Mouse (Mus musculus): ENCODE measurements around the gene Slc45a2. TPM values are rescaled to one million over a fixed set of nuclear protein-coding genes. Genes with fewer than 3 reads are reported as not detected.

Slc45a2 gene
- polyA plus RNA-seq, 1 experiment: not detected

DNA sequence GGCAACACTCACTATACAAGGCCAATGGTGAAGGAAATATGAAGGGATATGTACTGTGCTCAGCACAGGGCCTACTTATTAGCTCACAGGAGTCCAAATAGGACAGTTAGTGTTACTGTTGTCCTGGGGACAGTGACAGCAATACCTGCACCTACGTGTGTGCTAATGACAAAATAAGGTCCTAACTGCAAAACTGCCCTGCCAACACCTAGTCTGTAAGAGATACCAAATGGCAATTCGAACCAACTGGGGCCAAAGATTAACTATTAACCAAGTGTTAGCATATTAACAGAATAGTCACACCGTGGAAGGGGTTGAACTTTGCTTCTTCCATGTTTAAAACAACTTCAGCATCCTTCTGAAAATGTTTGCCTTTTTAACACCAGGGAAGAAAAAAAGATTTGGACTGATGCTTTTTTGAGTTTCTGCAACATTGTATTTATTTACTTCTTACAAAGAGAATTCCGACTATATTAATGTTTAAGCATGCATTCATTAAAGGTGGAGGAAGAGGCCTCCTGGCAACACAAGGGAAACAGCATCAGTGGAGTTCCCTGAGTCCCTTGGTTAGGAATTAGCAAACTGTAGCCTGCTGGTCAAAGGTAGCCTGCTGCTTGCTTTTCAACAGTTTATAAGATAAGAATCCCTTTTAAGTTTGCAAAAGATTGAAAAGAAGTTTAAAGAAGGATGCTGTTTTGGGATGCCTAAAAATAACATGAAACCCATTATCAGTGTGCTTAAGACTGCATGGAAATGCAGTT, 26.5 kb downstream of the Slc45a2 start:
- TF ChIP-seq POLR2A (IDR thresholded peaks at IDR 0.05; ENCODE audit: control insufficient read depth, extremely low read depth, insufficient read depth, low read length, poor library complexity) (no peak), CTCF (IDR thresholded peaks at IDR 0.05; ENCODE audit: borderline replicate concordance, control insufficient read depth, extremely low read depth, insufficient read depth, low read length, poor library complexity) (no peak)
- H3K4me1 ChIP-seq (replicated peaks; ENCODE audit: control insufficient read depth, insufficient read depth, low read length): no peaks in the 10 kb centered on the region
- no peak overlapping the region for H3K4me3 ChIP-seq (ENCODE audit: control insufficient read depth, insufficient read depth, low read length)
- no peak overlapping the region for H3K27ac ChIP-seq (ENCODE audit: control insufficient read depth, insufficient read depth, low read length)
- H3K27me3 ChIP-seq (ENCODE audit: control insufficient read depth, insufficient read depth, low read length): no peaks in the 10 kb centered on the region
- 85% methylated on average over 4 of the region's 4 CpGs for WGBS
- no peak for DNase-seq
- H3K36me3 ChIP-seq (ENCODE audit: control insufficient read depth, insufficient read depth, low read length): no peaks in the 10 kb centered on the region

DNA sequence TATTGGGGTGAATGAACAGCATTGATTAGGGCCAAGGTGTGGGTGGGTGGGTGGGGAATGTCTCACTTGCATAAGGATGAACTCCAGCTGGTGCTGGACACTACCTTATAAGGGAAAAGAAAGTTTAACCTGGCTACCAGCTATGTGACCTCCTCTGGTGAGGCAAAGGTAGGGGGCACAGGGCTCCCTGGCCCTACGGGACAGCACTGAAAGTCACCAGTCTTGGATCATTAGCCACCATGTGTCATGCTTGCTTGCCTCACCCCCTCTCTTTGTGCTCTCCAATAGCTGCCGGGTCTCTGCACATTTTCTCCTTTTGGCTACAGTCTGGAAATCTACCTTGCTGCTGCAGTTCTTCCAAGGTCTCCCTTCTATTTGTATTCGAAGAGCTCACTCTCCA, 29.7 kb downstream of the Slc45a2 start:
- 89% methylated on average over 3 of the region's 3 CpGs for WGBS
- Histone ChIP-seq H3K27me3 (ENCODE audit: control insufficient read depth, insufficient read depth, low read length) (no peaks in the 10 kb centered on the region; the same call in 1 of the 2 replicates), H3K4me3 (ENCODE audit: control insufficient read depth, insufficient read depth, low read length) (no peak overlapping the region), H3K4me1 (replicated peaks; ENCODE audit: control insufficient read depth, insufficient read depth, low read length) (no peaks in the 10 kb centered on the region), H3K36me3 (ENCODE audit: control insufficient read depth, insufficient read depth, low read length) (no peaks in the 10 kb centered on the region), H3K27ac (ENCODE audit: control insufficient read depth, insufficient read depth, low read length) (no peak overlapping the region)
- DNase-seq: no peak
- TF ChIP-seq POLR2A (IDR thresholded peaks at IDR 0.05; ENCODE audit: control insufficient read depth, extremely low read depth, insufficient read depth, low read length, poor library complexity): no peak
- TF ChIP-seq CTCF (IDR thresholded peaks at IDR 0.05; ENCODE audit: borderline replicate concordance, control insufficient read depth, extremely low read depth, insufficient read depth, low read length, poor library complexity): no peak

DNA sequence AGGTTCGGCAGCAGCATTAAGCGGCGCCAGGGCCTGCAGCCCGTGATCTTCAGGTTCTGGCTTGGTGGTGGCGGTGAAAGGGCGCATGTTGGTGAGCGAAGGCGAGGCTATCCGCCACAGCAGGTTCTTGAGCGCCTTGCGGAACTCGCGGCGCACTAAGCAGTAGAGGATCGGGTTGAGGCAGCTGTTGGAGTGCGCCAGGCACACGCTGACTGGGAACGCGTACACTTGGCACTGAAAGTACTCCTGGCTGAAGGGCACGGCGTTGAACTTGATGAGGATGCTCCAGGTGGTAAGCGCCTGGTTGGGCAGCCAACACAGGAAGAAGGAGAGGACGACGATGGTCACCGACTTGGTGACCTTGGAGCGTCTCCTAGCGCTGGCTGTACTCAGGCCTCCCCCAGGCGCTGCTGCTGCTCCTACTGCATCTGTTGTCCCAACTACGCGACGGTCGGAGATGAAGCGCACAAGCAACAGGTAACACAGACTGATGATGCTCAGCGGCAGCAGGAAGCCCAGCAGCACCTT, 35.5 kb downstream of the Slc45a2 start:
- Histone ChIP-seq H3K27ac (ENCODE audit: control insufficient read depth, insufficient read depth, low read length) (no peak overlapping the region), H3K27me3 (ENCODE audit: control insufficient read depth, insufficient read depth, low read length) (no peaks in the 10 kb centered on the region; the same call in 1 of the 2 replicates), H3K4me1 (replicated peaks; ENCODE audit: control insufficient read depth, insufficient read depth, low read length) (no peaks in the 10 kb centered on the region), H3K4me3 (ENCODE audit: control insufficient read depth, insufficient read depth, low read length) (no peak overlapping the region), H3K36me3 (ENCODE audit: control insufficient read depth, insufficient read depth, low read length) (no peaks in the 10 kb centered on the region)
- TF ChIP-seq POLR2A (IDR thresholded peaks at IDR 0.05; ENCODE audit: control insufficient read depth, extremely low read depth, insufficient read depth, low read length, poor library complexity): no peak
- TF ChIP-seq CTCF (IDR thresholded peaks at IDR 0.05; ENCODE audit: borderline replicate concordance, control insufficient read depth, extremely low read depth, insufficient read depth, low read length, poor library complexity): no peak
- WGBS: 8% methylated on average over 34 of the region's 34 CpGs
- DNase-seq: no peak

DNA sequence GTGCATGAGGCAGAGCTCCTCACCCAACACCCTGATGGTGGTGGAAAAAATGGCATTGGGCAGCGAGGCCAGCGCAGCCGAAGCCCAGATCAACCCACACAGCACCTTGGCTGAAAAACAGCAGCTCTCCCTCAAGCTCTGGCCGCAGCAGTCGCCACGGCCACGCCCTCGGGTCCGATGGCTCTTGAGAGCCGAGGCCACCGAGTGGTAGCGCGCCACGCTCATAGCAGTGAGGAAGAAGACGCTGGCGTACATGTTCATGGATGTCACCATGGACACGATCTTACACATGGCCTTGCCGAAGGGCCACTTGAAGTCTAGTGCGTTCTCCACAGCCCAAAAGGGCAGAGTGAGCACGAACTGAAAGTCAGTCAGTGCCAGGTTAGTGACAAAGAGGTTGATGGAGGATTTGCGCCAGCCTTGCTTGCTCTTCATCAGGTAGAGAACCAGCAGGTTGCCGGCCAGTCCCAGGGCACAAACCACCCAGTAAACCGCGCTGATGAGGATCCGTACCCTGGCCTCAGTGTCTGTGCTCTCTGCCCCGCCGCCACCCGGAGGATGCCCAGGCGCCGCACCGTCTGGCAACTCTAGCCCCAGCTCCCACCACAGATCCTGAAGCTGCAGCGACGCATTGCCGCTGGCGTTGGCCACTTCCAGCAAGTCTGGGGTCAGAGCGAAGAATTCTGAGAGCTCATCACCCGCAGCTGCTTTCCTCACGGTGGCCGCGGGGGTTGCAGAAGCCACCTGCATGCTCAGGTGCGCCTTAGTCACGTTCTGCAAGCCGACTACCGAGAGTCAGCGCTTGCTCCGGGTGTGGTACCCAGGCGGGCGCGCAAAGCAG, 36.2 kb downstream of the Slc45a2 start:
- no peaks in the 10 kb centered on the region for H3K4me1 ChIP-seq (replicated peaks; ENCODE audit: control insufficient read depth, insufficient read depth, low read length)
- WGBS: 6% methylated on average over 49 of the region's 49 CpGs
- no peak for DNase-seq
- no peaks in the 10 kb centered on the region for H3K36me3 ChIP-seq (ENCODE audit: control insufficient read depth, insufficient read depth, low read length)
- H3K27me3 ChIP-seq (ENCODE audit: control insufficient read depth, insufficient read depth, low read length): no peaks in the 10 kb centered on the region; the same call in 1 of the 2 replicates
- H3K4me3 ChIP-seq (ENCODE audit: control insufficient read depth, insufficient read depth, low read length): no peak overlapping the region
- H3K27ac ChIP-seq (ENCODE audit: control insufficient read depth, insufficient read depth, low read length): no peak overlapping the region
- TF ChIP-seq CTCF (IDR thresholded peaks at IDR 0.05; ENCODE audit: borderline replicate concordance, control insufficient read depth, extremely low read depth, insufficient read depth, low read length, poor library complexity) (no peak), POLR2A (IDR thresholded peaks at IDR 0.05; ENCODE audit: control insufficient read depth, extremely low read depth, insufficient read depth, low read length, poor library complexity) (no peak)

DNA sequence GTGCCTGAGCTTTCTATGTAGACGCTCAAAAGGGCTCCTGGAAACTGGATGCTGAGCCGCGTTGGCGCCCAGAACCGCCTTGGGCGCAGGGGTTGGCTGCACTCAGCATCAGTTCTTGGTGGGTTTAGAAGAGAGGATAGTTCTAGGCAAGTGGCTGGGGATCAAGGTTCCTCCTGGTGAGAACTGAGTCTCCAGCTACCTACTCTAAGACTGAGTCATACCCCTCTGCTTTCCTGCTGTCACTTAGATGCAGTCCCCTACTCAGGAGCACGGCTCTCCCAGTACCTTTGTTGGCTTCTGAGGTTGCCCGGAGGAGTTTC, 36.8 kb downstream of the Slc45a2 start:
- no peak for DNase-seq
- Histone ChIP-seq H3K4me3 (ENCODE audit: control insufficient read depth, insufficient read depth, low read length) (no peak overlapping the region), H3K27me3 (ENCODE audit: control insufficient read depth, insufficient read depth, low read length) (no peaks in the 10 kb centered on the region; the same call in 1 of the 2 replicates), H3K27ac (ENCODE audit: control insufficient read depth, insufficient read depth, low read length) (no peak overlapping the region), H3K4me1 (replicated peaks; ENCODE audit: control insufficient read depth, insufficient read depth, low read length) (no peaks in the 10 kb centered on the region), H3K36me3 (ENCODE audit: control insufficient read depth, insufficient read depth, low read length) (no peaks in the 10 kb centered on the region)
- 15% methylated on average over 8 of the region's 8 CpGs for WGBS
- no peak for TF ChIP-seq POLR2A (IDR thresholded peaks at IDR 0.05; ENCODE audit: control insufficient read depth, extremely low read depth, insufficient read depth, low read length, poor library complexity)
- TF ChIP-seq CTCF (IDR thresholded peaks at IDR 0.05; ENCODE audit: borderline replicate concordance, control insufficient read depth, extremely low read depth, insufficient read depth, low read length, poor library complexity): no peak

GRCm38 (mm10) chr15:11037711-11038110, 37.2 kb downstream of the Slc45a2 start, which contains the start of gene Rxfp3:
TSS of gene Rxfp3 (minus strand) at chr15:11037991.
- no peak for DNase-seq
- Histone ChIP-seq H3K27ac (ENCODE audit: control insufficient read depth, insufficient read depth, low read length) (no peak within 1 kb of the TSS), H3K4me3 (ENCODE audit: control insufficient read depth, insufficient read depth, low read length) (no peak within 1 kb of the TSS), H3K36me3 (ENCODE audit: control insufficient read depth, insufficient read depth, low read length) (no peaks in the 10 kb centered on the region), H3K4me1 (replicated peaks; ENCODE audit: control insufficient read depth, insufficient read depth, low read length) (no peaks in the 10 kb centered on the region), H3K27me3 (ENCODE audit: control insufficient read depth, insufficient read depth, low read length) (no peaks in the 10 kb centered on the region; the same call in 1 of the 2 replicates)
- 8% methylated on average over 16 of the region's 16 CpGs for WGBS
- TF ChIP-seq CTCF (IDR thresholded peaks at IDR 0.05; ENCODE audit: borderline replicate concordance, control insufficient read depth, extremely low read depth, insufficient read depth, low read length, poor library complexity) (no peak), POLR2A (IDR thresholded peaks at IDR 0.05; ENCODE audit: control insufficient read depth, extremely low read depth, insufficient read depth, low read length, poor library complexity) (no peak)
